Mouse (Mus musculus): ENCODE data around the gene Camk2g. TPM values are rescaled to one million over a fixed set of nuclear protein-coding genes. Genes with fewer than 3 reads are reported as not detected.

Camk2g gene
- total RNA-seq, 1 experiment, result 28.7 TPM

GRCm38 (mm10) chr14:20806116-20806840 lies 12.4 kb upstream of the Camk2g start:
- in situ Hi-C loops (cut with MboI; ENCODE audit: low sequenced_read_pairs in 2 of 2, unreplicated experiment in 2 of 2), result no loop called here
- no peak overlapping the region for H3K27ac ChIP-seq (ENCODE audit: insufficient read depth, low read depth, low read length, poor library complexity, severe bottlenecking)
- H3K9me3 ChIP-seq (ENCODE audit: control insufficient read depth, insufficient read depth, low read depth, low read length), result no peaks in the 10 kb centered on the region
- no peak overlapping the region for H3K4me3 ChIP-seq (ENCODE audit: insufficient read depth in 1 of 2, low read depth in 1 of 2, low read length in 2 of 2, poor library complexity in 1 of 2, severe bottlenecking in 1 of 2)
- H3K36me3 ChIP-seq (ENCODE audit: control insufficient read depth, insufficient read depth, low read length, poor library complexity, severe bottlenecking), result no peaks in the 10 kb centered on the region
- TF ChIP-seq CHD2 (IDR thresholded peaks at IDR 0.05; ENCODE audit: low read depth, low read length), result no peak
- no peak for TF ChIP-seq ZNF384 (IDR thresholded peaks at IDR 0.05; ENCODE audit: low read depth, low read length)
- no peak for TF ChIP-seq MAFK (IDR thresholded peaks at IDR 0.05; ENCODE audit: insufficient read depth, low read depth, low read length)
- TF ChIP-seq ZC3H11A (IDR thresholded peaks at IDR 0.05; ENCODE audit: borderline replicate concordance, low read depth, low read length), result no peak
- TF ChIP-seq HCFC1 (IDR thresholded peaks at IDR 0.05; ENCODE audit: borderline replicate concordance, insufficient read depth, low read length), result no peak
- no peak overlapping the region for H3K9ac ChIP-seq (ENCODE audit: insufficient read depth, low read depth, low read length, poor library complexity, severe bottlenecking)
- DNase-seq (ENCODE audit: low read depth, low spot score), result no peak
- H3K4me1 ChIP-seq (ENCODE audit: control insufficient read depth in 2 of 2, insufficient read depth in 2 of 2, low read length in 2 of 2, poor library complexity in 1 of 2), result peaks cover 0 to 6% of the 10 kb centered on the region in 2 experiments; a peak in 2 of 4 replicates

- TF ChIP-seq ZC3H11A (IDR thresholded peaks at IDR 0.05; ENCODE audit: borderline replicate concordance, low read depth, low read length) (no peak), ZNF384 (IDR thresholded peaks at IDR 0.05; ENCODE audit: low read depth, low read length) (no peak), HCFC1 (IDR thresholded peaks at IDR 0.05; ENCODE audit: borderline replicate concordance, insufficient read depth, low read length) (no peak), CHD2 (IDR thresholded peaks at IDR 0.05; ENCODE audit: low read depth, low read length) (no peak), MAFK (IDR thresholded peaks at IDR 0.05; ENCODE audit: insufficient read depth, low read depth, low read length) (no peak)
- peaks cover 0 to 6% of the 10 kb centered on the region in 2 experiments; a peak in 2 of 4 replicates for H3K4me1 ChIP-seq (ENCODE audit: control insufficient read depth in 2 of 2, insufficient read depth in 2 of 2, low read length in 2 of 2, poor library complexity in 1 of 2)
- in situ Hi-C loops (cut with MboI; ENCODE audit: low sequenced_read_pairs in 2 of 2, unreplicated experiment in 2 of 2), result no loop called here
Observed at GRCm38 (mm10) chr14:20804964-20805672, 11.2 kb upstream of the Camk2g start.

GRCm38 (mm10) chr14:20804481-20804880 lies 10.6 kb upstream of the Camk2g start:
- in situ Hi-C loops (cut with MboI; ENCODE audit: low sequenced_read_pairs in 2 of 2, unreplicated experiment in 2 of 2), result no loop called here
- Histone ChIP-seq H3K4me3 (ENCODE audit: insufficient read depth in 1 of 2, low read depth in 1 of 2, low read length in 2 of 2, poor library complexity in 1 of 2, severe bottlenecking in 1 of 2) (no peak overlapping the region), H3K4me1 (ENCODE audit: control insufficient read depth in 2 of 2, insufficient read depth in 2 of 2, low read length in 2 of 2, poor library complexity in 1 of 2) (peaks cover 0 to 4% of the 10 kb centered on the region in 2 experiments; a peak in 2 of 4 replicates), H3K9me3 (ENCODE audit: control insufficient read depth, insufficient read depth, low read depth, low read length) (no peaks in the 10 kb centered on the region), H3K9ac (ENCODE audit: insufficient read depth, low read depth, low read length, poor library complexity, severe bottlenecking) (no peak overlapping the region), H3K36me3 (ENCODE audit: control insufficient read depth, insufficient read depth, low read length, poor library complexity, severe bottlenecking) (no peaks in the 10 kb centered on the region), H3K27ac (ENCODE audit: insufficient read depth, low read depth, low read length, poor library complexity, severe bottlenecking) (no peak overlapping the region)
- no peak for TF ChIP-seq HCFC1 (IDR thresholded peaks at IDR 0.05; ENCODE audit: borderline replicate concordance, insufficient read depth, low read length)
- DNase-seq (ENCODE audit: low read depth, low spot score), result no peak

More at GRCm38 (mm10) chr14:20804964-20805672, 11.2 kb upstream of the Camk2g start:
- Histone ChIP-seq H3K27ac (ENCODE audit: insufficient read depth, low read depth, low read length, poor library complexity, severe bottlenecking) (no peak overlapping the region), H3K4me3 (ENCODE audit: insufficient read depth in 1 of 2, low read depth in 1 of 2, low read length in 2 of 2, poor library complexity in 1 of 2, severe bottlenecking in 1 of 2) (no peak overlapping the region), H3K9ac (ENCODE audit: insufficient read depth, low read depth, low read length, poor library complexity, severe bottlenecking) (no peak overlapping the region), H3K36me3 (ENCODE audit: control insufficient read depth, insufficient read depth, low read length, poor library complexity, severe bottlenecking) (no peaks in the 10 kb centered on the region), H3K9me3 (ENCODE audit: control insufficient read depth, insufficient read depth, low read depth, low read length) (no peaks in the 10 kb centered on the region)
- DNase-seq (ENCODE audit: low read depth, low spot score), result no peak

DNA sequence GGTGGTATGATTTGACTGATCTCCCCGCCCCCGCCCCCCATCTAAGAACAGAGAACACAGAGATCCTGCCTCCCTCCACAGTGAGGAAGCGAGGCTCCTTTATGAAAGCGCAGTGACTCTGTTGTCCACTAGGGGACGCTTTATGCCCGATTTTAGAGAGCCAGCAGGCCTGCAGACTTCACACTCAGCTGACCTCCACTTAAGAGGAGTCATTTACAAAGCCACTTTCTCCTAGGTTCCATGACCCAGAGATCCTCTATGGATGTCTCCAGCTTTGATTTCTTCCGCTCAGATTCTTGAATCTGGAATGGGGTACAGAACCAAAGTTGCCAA lies 9.7 kb upstream of the Camk2g start:
- no peak overlapping the region for H3K27ac ChIP-seq (ENCODE audit: insufficient read depth, low read depth, low read length, poor library complexity, severe bottlenecking)
- no peaks in the 10 kb centered on the region for H3K36me3 ChIP-seq (ENCODE audit: control insufficient read depth, insufficient read depth, low read length, poor library complexity, severe bottlenecking)
- DNase-seq (ENCODE audit: low read depth, low spot score), result peak; percentile 70
- no peaks in the 10 kb centered on the region for H3K9me3 ChIP-seq (ENCODE audit: control insufficient read depth, insufficient read depth, low read depth, low read length)
- in situ Hi-C loops (cut with MboI; ENCODE audit: low sequenced_read_pairs in 2 of 2, unreplicated experiment in 2 of 2), result no loop called here
- no peak overlapping the region for H3K9ac ChIP-seq (ENCODE audit: insufficient read depth, low read depth, low read length, poor library complexity, severe bottlenecking)
- H3K4me1 ChIP-seq (ENCODE audit: control insufficient read depth in 2 of 2, insufficient read depth in 2 of 2, low read length in 2 of 2, poor library complexity in 1 of 2), result peaks cover 0 to 4% of the 10 kb centered on the region in 2 experiments; a peak in 2 of 4 replicates
- TF ChIP-seq ZC3H11A (IDR thresholded peaks at IDR 0.05; ENCODE audit: borderline replicate concordance, low read depth, low read length), result peak; percentile 83; the same call in 1 of the 2 replicates
- TF ChIP-seq ZNF384 (IDR thresholded peaks at IDR 0.05; ENCODE audit: low read depth, low read length), result no peak; the same call in 1 of the 2 replicates
- H3K4me3 ChIP-seq (ENCODE audit: insufficient read depth in 1 of 2, low read depth in 1 of 2, low read length in 2 of 2, poor library complexity in 1 of 2, severe bottlenecking in 1 of 2), result no peak overlapping the region
